Mouse (Mus musculus): Measurements from ENCODE around the gene Rragd. TPM values are rescaled to one million over a fixed set of nuclear protein-coding genes. Genes with fewer than 3 reads are reported as not detected.

The Rragd gene
- polyA plus RNA-seq (2016; fragmentation: Nextera tagmentation; extraction: Ambion mirVana) = 41.0 and 42.8 TPM in 2 replicates

DNA sequence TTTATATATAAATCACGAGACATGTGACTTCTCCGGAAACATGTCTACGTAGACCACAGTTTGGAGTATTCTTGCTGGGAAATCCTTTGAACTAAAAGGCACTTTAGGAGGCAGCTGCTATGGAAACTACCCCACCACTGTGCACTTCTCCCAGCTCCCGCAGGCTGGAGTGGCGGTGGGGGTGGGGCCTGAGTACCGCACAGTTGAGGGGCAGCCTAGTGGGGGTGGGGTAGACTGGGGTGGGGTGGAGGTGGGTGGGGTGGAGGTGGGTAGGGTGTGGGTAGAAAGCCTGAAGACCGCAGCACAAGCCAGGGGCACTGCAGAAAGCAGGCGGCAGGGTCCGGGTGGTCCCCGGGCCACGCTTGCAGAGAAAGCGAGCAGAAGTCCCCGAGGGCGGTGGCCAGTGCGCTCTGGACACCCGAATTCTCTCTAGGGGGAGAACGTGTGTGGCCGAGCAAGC lies at the start of gene Rragd:
Rragd (plus strand) TSS at position 322 of the 460 bp plus-strand sequence.
- Histone ChIP-seq H3K4me1 (peaks cover 27% of the 10 kb centered on the region), H3K4me3 (peak within 1 kb of the TSS; percentile 86), H3K9ac (peak within 1 kb of the TSS; percentile 95), H3K27me3 (replicated peaks) (no peaks in the 10 kb centered on the region), H3K36me3 (no peaks in the 10 kb centered on the region), H3K27ac (peak within 1 kb of the TSS; percentile 94), H3K4me2 (replicated peaks) (peak within 1 kb of the TSS; percentile 93), H3K9me3 (no peaks in the 10 kb centered on the region)
- WGBS = under 1% methylated on average over 18 of the region's 18 CpGs
- peak; percentile 85 for ATAC-seq (ENCODE audit: low FRiP score, low read depth)

DNA sequence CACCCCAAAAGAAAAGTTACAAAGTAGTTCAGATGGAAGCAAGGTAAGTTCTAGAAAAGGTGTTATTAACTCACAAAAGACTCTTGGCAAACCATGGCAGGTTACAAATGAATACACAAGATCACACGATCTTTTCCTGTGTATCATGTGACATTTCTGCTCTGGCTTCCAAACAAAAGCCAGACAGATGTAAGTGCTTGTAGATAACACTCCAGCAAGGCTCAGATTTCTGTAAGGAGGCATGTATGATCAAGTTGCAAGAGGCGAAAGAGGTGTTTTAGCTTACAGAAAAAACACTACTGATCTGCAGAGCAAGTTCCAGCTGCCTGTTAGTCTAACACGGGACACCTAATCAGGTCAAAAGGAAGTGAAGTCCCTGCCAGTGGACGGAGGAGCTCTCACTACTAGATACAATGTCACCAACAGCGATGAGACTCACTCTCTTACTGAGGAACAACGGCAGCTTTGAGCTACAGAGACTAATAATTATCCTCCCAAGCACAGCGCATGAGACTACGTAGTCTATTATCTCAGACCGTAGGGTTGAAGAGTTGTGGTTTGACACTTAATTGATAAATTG lies 46.0 kb upstream of the Rragd start:
- ATAC-seq (ENCODE audit: low FRiP score, low read depth) = no peak
- Histone ChIP-seq H3K27me3 (replicated peaks) (no peaks in the 10 kb centered on the region), H3K27ac (no peak overlapping the region), H3K4me3 (no peak overlapping the region), H3K36me3 (no peaks in the 10 kb centered on the region), H3K9me3 (no peaks in the 10 kb centered on the region), H3K4me2 (replicated peaks) (no peak overlapping the region), H3K9ac (no peak overlapping the region), H3K4me1 (peaks cover 4% of the 10 kb centered on the region; the same call in 1 of the 2 replicates)
- 62% methylated on average over 9 of the region's 9 CpGs for WGBS

DNA sequence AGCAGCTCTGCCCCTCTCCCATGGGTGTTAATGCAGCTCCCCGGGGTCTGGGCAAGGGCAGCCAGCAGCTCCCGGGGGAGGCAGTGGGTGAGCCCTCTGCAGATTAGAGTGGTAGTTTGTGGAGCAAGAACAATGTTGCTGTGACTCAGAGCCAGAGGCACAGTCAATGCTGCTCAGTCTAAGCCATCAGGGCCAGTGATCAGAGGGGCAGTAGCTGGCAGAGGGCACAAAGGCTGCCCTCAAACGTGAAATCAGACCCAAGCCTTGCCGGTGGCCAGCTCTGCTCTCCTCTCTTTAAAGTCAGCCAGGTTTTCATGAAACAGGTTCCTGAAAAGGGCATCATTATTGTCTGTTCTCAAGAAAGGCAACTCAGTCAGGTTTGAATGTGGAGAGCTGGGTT lies 43.3 kb upstream of the Rragd start:
- Histone ChIP-seq H3K4me2 (replicated peaks) (no peak overlapping the region), H3K27ac (no peak overlapping the region), H3K9ac (no peak overlapping the region), H3K27me3 (replicated peaks) (no peaks in the 10 kb centered on the region), H3K4me1 (peaks cover 4% of the 10 kb centered on the region; the same call in 1 of the 2 replicates), H3K9me3 (no peaks in the 10 kb centered on the region), H3K4me3 (no peak overlapping the region), H3K36me3 (no peaks in the 10 kb centered on the region)
- WGBS = 47% methylated on average over 4 of the region's 4 CpGs
- no peak for ATAC-seq (ENCODE audit: low FRiP score, low read depth)

- Histone ChIP-seq H3K9ac (no peak overlapping the region), H3K4me1 (peaks cover 4% of the 10 kb centered on the region; the same call in 1 of the 2 replicates), H3K4me3 (no peak overlapping the region), H3K36me3 (no peaks in the 10 kb centered on the region), H3K27ac (no peak overlapping the region), H3K4me2 (replicated peaks) (no peak overlapping the region), H3K9me3 (no peaks in the 10 kb centered on the region), H3K27me3 (replicated peaks) (no peaks in the 10 kb centered on the region)
- WGBS = 70% methylated on average over 5 of the region's 5 CpGs
- ATAC-seq (ENCODE audit: low FRiP score, low read depth) = no peak
These were observed 42.9 kb upstream of the Rragd start for GRCm38 (mm10) chr4:32939964-32940363.

- no peak overlapping the region for H3K27ac ChIP-seq
- H3K9me3 ChIP-seq = no peaks in the 10 kb centered on the region
- no peak for ATAC-seq (ENCODE audit: low FRiP score, low read depth)
- WGBS = 52% methylated on average over 4 of the region's 4 CpGs
- H3K4me2 ChIP-seq (replicated peaks) = no peak overlapping the region
- no peak overlapping the region for H3K4me3 ChIP-seq
- H3K4me1 ChIP-seq = peaks cover 4% of the 10 kb centered on the region; the same call in 1 of the 2 replicates
- no peaks in the 10 kb centered on the region for H3K36me3 ChIP-seq
- H3K9ac ChIP-seq = no peak overlapping the region
- no peaks in the 10 kb centered on the region for H3K27me3 ChIP-seq (replicated peaks)
These were observed 41.9 kb upstream of the Rragd start for GRCm38 (mm10) chr4:32940984-32941383.

GRCm38 (mm10) chr4:32947631-32948030 lies 35.2 kb upstream of the Rragd start:
- no peak overlapping the region for H3K27ac ChIP-seq
- H3K9ac ChIP-seq = no peak overlapping the region

DNA sequence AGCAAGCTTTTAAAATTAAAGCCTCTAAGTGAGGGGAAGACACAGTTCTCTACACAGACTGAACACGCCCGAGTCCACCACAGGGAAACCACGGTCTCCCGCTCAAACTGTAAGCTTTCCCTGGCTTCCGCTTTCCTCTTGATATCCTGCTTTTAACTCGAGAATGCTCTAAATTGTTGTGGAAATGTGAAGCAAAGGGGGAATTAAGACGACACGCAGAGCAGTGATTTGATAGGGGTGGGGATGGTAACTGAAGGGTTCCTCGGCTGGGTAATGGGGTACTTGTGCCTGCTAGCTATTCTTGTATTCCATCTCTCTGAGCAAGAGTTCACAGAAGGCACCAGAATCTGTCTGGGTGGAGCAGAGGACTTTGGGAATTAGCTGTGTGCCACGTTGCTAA lies 34.1 kb upstream of the Rragd start:
- Histone ChIP-seq H3K4me2 (replicated peaks) (peak overlapping the region; percentile 27; the same call in 1 of the 2 replicates), H3K27me3 (replicated peaks) (0 out of 2 replicates have a peak, but pooled peaks cover 5% of the 10 kb centered on the region), H3K27ac (no peak overlapping the region), H3K4me1 (peaks cover 25% of the 10 kb centered on the region), H3K9ac (no peak overlapping the region), H3K4me3 (no peak overlapping the region), H3K9me3 (no peaks in the 10 kb centered on the region), H3K36me3 (no peaks in the 10 kb centered on the region)
- ATAC-seq (ENCODE audit: low FRiP score, low read depth) = no peak
- WGBS = 57% methylated on average over 10 of the region's 10 CpGs

More at GRCm38 (mm10) chr4:32947631-32948030, 35.2 kb upstream of the Rragd start:
- ATAC-seq (ENCODE audit: low FRiP score, low read depth) = no peak; the same call in 1 of the 2 replicates
- H3K9me3 ChIP-seq = no peaks in the 10 kb centered on the region
- no peak overlapping the region; the same call in 1 of the 2 replicates for H3K4me2 ChIP-seq (replicated peaks)
- H3K4me1 ChIP-seq = peaks cover 25% of the 10 kb centered on the region
- H3K36me3 ChIP-seq = no peaks in the 10 kb centered on the region
- H3K27me3 ChIP-seq (replicated peaks) = 0 out of 2 replicates have a peak, but pooled peaks cover 5% of the 10 kb centered on the region
- 25% methylated on average over 4 of the region's 4 CpGs for WGBS
- H3K4me3 ChIP-seq = no peak overlapping the region

DNA sequence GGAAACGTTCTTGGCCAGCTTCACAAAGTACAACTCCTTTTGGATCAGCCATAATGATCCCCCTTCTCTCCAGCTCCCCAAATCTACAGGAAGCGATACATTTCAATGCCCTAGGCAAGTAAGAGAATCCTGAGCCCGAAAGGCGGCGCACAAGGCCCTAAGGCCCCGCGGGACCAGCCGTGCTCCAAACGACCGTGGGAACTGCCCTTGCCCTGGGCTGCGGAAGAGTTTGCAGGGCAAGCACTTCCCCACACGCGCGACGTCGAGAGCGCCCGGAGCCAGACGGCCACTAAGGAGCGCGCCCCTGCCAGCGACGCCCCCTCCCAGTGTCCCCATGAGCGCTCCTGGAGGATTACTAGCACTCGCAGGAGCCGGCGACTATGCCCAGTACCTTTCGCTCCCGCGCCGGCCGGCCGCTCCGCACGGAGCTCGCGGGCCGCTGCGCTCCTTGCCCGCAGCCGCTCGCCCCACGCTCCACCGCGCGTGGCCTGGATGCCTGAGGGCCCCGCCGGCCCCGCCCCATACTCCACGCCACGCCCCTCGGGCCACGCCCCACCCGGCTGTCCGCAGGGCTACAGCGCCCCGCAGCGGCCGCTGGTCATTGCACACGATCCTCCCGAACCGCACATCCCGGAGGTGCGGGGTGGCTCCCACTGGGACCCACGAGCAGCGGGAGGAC lies 32.3 kb upstream of the Rragd start, which contains the start of gene Ankrd6:
Ankrd6 (minus strand) TSS at position 486 of the 679 bp plus-strand sequence.
- Histone ChIP-seq H3K4me2 (replicated peaks) (peak within 1 kb of the TSS; percentile 83), H3K4me3 (peak within 1 kb of the TSS; percentile 62), H3K36me3 (no peaks in the 10 kb centered on the region), H3K9ac (peak within 1 kb of the TSS; percentile 67), H3K27ac (no peak within 1 kb of the TSS), H3K27me3 (replicated peaks) (0 out of 2 replicates have a peak, but pooled peaks cover 5% of the 10 kb centered on the region), H3K4me1 (peaks cover 25% of the 10 kb centered on the region), H3K9me3 (no peaks in the 10 kb centered on the region)
- WGBS = under 1% methylated on average over 66 of the region's 66 CpGs
- peak; percentile 88 for ATAC-seq (ENCODE audit: low FRiP score, low read depth)

DNA sequence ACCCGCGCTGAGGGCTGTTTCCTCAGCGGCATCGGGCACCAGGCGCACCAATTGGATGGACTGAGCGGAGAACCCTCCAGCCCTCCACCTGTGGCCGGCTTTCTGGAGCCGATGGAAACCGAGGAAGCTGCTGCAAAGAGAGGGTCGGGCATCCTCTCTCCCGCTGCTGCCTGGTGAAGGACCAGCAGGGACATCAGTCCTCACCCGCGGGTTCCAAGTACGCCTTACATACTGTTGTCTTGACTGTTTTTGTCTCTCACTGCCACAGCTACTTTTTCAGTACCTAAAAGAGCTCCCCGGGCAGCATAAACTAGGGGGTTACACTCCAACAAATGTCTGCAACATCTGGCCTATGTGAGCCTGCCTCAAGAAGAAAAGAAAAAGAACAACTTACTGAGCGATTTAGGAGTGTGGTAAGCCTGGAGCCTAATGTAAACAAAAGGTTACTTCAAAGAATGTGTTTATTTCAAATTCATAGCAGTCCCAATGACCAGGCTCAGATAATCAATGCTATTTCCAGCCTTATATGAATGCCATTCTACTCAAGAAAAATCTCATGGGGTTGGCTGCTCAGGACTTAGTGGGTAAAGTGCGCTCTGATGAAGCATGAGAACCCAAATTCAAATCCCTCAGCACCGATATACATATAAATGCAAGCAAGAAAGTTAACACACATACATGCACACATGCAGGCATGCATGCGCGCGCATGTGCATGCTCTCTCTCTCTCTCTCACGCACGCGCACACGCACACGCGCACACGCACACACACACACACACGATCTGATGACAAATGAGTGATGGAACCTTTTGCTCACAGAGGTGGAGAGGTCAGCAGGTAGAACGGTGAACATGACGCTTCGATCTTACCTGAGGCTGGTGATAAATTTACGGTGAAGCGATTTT lies 31.5 kb upstream of the Rragd start:
- Histone ChIP-seq H3K4me1 (peaks cover 25% of the 10 kb centered on the region), H3K27me3 (replicated peaks) (0 out of 2 replicates have a peak, but pooled peaks cover 5% of the 10 kb centered on the region), H3K9ac (peak overlapping the region; percentile 67), H3K36me3 (no peaks in the 10 kb centered on the region), H3K4me3 (peak overlapping the region; percentile 62), H3K9me3 (no peaks in the 10 kb centered on the region), H3K27ac (no peak overlapping the region), H3K4me2 (replicated peaks) (peak overlapping the region; percentile 83)
- ATAC-seq (ENCODE audit: low FRiP score, low read depth) = peak; percentile 67
- 6% methylated on average over 34 of the region's 34 CpGs for WGBS

DNA sequence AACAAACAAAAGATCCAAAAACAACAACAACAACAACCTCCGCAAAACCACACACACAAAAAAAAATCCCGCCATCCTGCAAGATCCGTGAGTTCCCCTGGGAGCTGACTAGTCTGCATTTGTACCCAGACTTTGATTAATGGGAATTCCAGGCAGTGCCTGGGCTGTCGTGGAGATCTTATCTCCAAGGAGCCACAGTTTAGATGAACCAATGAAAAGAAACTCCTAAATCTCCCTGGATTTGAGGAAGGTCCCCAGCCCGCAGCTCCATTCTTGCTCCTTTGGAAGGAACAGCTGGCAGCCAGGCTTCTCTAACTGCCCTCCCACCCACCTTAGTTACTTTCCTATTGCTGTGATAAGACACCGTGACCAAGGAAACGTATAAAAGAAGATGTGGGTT lies 30.2 kb upstream of the Rragd start:
- H3K4me2 ChIP-seq (replicated peaks) = peak overlapping the region; percentile 83
- no peaks in the 10 kb centered on the region for H3K36me3 ChIP-seq
- no peak for ATAC-seq (ENCODE audit: low FRiP score, low read depth)
- H3K27me3 ChIP-seq (replicated peaks) = 0 out of 2 replicates have a peak, but pooled peaks cover 5% of the 10 kb centered on the region
- no peaks in the 10 kb centered on the region for H3K9me3 ChIP-seq
- H3K27ac ChIP-seq = no peak overlapping the region
- H3K9ac ChIP-seq = no peak overlapping the region
- 8% methylated on average over 7 of the region's 7 CpGs for WGBS
- H3K4me1 ChIP-seq = peaks cover 21% of the 10 kb centered on the region
- H3K4me3 ChIP-seq = no peak overlapping the region

- ATAC-seq (ENCODE audit: low FRiP score, low read depth) = no peak
- no peaks in the 10 kb centered on the region for H3K9me3 ChIP-seq
- H3K9ac ChIP-seq = no peak overlapping the region
- 34% methylated on average over 2 of the region's 2 CpGs for WGBS
- H3K4me1 ChIP-seq = peaks cover 6% of the 10 kb centered on the region
- 0 out of 2 replicates have a peak, but pooled peaks cover 3% of the 10 kb centered on the region for H3K27me3 ChIP-seq (replicated peaks)
- no peak overlapping the region for H3K4me3 ChIP-seq
- no peak overlapping the region for H3K4me2 ChIP-seq (replicated peaks)
- H3K27ac ChIP-seq = no peak overlapping the region
- H3K36me3 ChIP-seq = no peaks in the 10 kb centered on the region
These were observed 26.4 kb upstream of the Rragd start for GRCm38 (mm10) chr4:32956423-32956822.

Measured in neural tube, embryonic 12.5 days (tissue).